10 mouse cellular contexts compared by ENCODE assay signal in genomic region chr8:105275387-105275786, GRCm38 (mm10). TPM values are rescaled to one million over a fixed set of nuclear protein-coding genes. Genes with fewer than 3 reads are reported as not detected.
DNase-seq lines count a peak whose midpoint lies in the region; ATAC-seq lines count a peak whose summit lies in the region.
"Had no signal": no experiment of that assay in that cellular context is flagged by ENCODE, and none has a peak within 500 bp of the region (broad histone marks: within the 10 kb centered on the region; RNA-seq: fewer than 3 reads in every experiment).

No protein-coding gene starts in this region.

- H3K27ac ChIP-seq in embryonic facial prominence, embryonic 10.5 days (replicated peaks) = no peak overlapping the region
- no peak overlapping the region for H3K27ac ChIP-seq in forebrain, embryonic 14.5 days (ENCODE audit: low read depth, low read length)
- H3K27ac ChIP-seq in limb, embryonic 15.5 days = no peak overlapping the region

- H3K36me3 ChIP-seq in embryonic facial prominence, embryonic 10.5 days (replicated peaks) = no peaks in the 10 kb centered on the region
- H3K36me3 ChIP-seq in forebrain, embryonic 14.5 days (ENCODE audit: control insufficient read depth, insufficient read depth, low read length) = peaks cover 8% of the 10 kb centered on the region; the same call in 1 of the 2 replicates
- H3K36me3 ChIP-seq in limb, embryonic 15.5 days = no peaks in the 10 kb centered on the region

- H3K9me3 ChIP-seq in embryonic facial prominence, embryonic 10.5 days = no peaks in the 10 kb centered on the region
- H3K9me3 ChIP-seq in forebrain, embryonic 14.5 days (replicated peaks; ENCODE audit: control insufficient read depth, low read length) = no peaks in the 10 kb centered on the region
- H3K9me3 ChIP-seq in limb, embryonic 15.5 days = no peaks in the 10 kb centered on the region

- H3K4me3 ChIP-seq in embryonic facial prominence, embryonic 10.5 days = peak overlapping the region; percentile 55
- H3K4me3 ChIP-seq in forebrain, embryonic 14.5 days (ENCODE audit: low read depth, low read length) = 0 out of 2 replicates have a peak overlapping the region, but pooled peaks have one; percentile 38
- peak overlapping the region; percentile 44; the same call in 1 of the 2 replicates for H3K4me3 ChIP-seq in limb, embryonic 15.5 days

- H3K4me2 ChIP-seq in forebrain, embryonic 14.5 days (ENCODE audit: low read length) = peak overlapping the region; percentile 86
- peak overlapping the region; percentile 85; the same call in 1 of the 2 replicates for H3K4me2 ChIP-seq in limb, embryonic 15.5 days

- H3K9ac ChIP-seq in forebrain, embryonic 14.5 days (ENCODE audit: low read length) = no peak overlapping the region
- no peak overlapping the region for H3K9ac ChIP-seq in limb, embryonic 15.5 days

- WGBS in embryonic facial prominence, embryonic 10.5 days = 5% methylated on average over 11 of the region's 11 CpGs
- WGBS in forebrain, embryonic 14.5 days = 4% methylated on average over 9 of the region's 11 CpGs
- 5% methylated on average over 11 of the region's 11 CpGs for WGBS in limb, embryonic 15.5 days

- H3K27me3 ChIP-seq in embryonic facial prominence, embryonic 10.5 days (replicated peaks; ENCODE audit: low read depth, poor library complexity, severe bottlenecking) = peaks cover 100% of the 10 kb centered on the region
- peaks cover 88% of the 10 kb centered on the region for H3K27me3 ChIP-seq in forebrain, embryonic 14.5 days (replicated peaks; ENCODE audit: control insufficient read depth, insufficient read depth, low read length)
- peaks cover 94% of the 10 kb centered on the region for H3K27me3 ChIP-seq in limb, embryonic 15.5 days

- no peak for ATAC-seq in forebrain, embryonic 14.5 days
- no peak for ATAC-seq in limb, embryonic 15.5 days (ENCODE audit: insufficient number of reproducible peaks, low FRiP score, low TSS enrichment, low read depth)

- peak; percentile 10 for DNase-seq in kidney, adult 11 months
- no peak for DNase-seq in kidney, adult 8-10 months
- no peak for DNase-seq in embryonic facial prominence, embryonic 10.5 days (ENCODE audit: low spot score)
- DNase-seq in forebrain, embryonic 14.5 days (ENCODE audit: low spot score) = no peak
- no peak for DNase-seq in cerebellum, adult 9-11 months
- no peak for DNase-seq in thymus, postnatal 10 days (ENCODE audit: low spot score in 2 of 2)
- DNase-seq in layer of hippocampus, adult 18-20 months (ENCODE audit: low spot score in 2 of 2) = no peak
- DNase-seq: adrenal gland, adult 2 months had no signal

- H3K4me1 ChIP-seq in embryonic facial prominence, embryonic 10.5 days = peaks cover 30% of the 10 kb centered on the region
- H3K4me1 ChIP-seq in forebrain, embryonic 14.5 days (ENCODE audit: control insufficient read depth, insufficient read depth, low read length) = peaks cover 12% of the 10 kb centered on the region
- peaks cover 33% of the 10 kb centered on the region for H3K4me1 ChIP-seq in limb, embryonic 15.5 days

RNA-seq across cellular contexts. Expression of gene Nol3, which starts 0.6 kb away (rescaled TPM):
- 0.62 and 0.69 TPM in 2 replicates for polyA plus RNA-seq in embryonic facial prominence, embryonic 10.5 days (2016; fragmentation: Nextera tagmentation; extraction: Ambion mirVana)
- 2.9 and 3.0 TPM in 2 replicates for polyA plus RNA-seq in forebrain, embryonic 14.5 days (2014; fragmentation: Nextera tagmentation; extraction: Ambion mirVana)
- polyA plus RNA-seq in limb, embryonic 15.5 days (2015; fragmentation: Nextera tagmentation; extraction: Ambion mirVana) = 3.1 and 5.3 TPM in 2 replicates
- total RNA-seq in layer of hippocampus, adult 18-20 months (2021) = 10 to 100 TPM; 10.4 to 10.9 TPM
- total RNA-seq: megakaryocyte-erythroid progenitor cell, adult 5-6 weeks had no signal

RNA-seq across cellular contexts. Expression of gene Hsf4, which starts 5.8 kb away (rescaled TPM):
- polyA plus RNA-seq in embryonic facial prominence, embryonic 10.5 days (2016; fragmentation: Nextera tagmentation; extraction: Ambion mirVana) = 0.21 TPM in 1 of 2 replicates, not detected in the other
- 0.14 and 0.37 TPM in 2 replicates for polyA plus RNA-seq in forebrain, embryonic 14.5 days (2014; fragmentation: Nextera tagmentation; extraction: Ambion mirVana)
- polyA plus RNA-seq in limb, embryonic 15.5 days (2015; fragmentation: Nextera tagmentation; extraction: Ambion mirVana) = 0.33 and 0.41 TPM in 2 replicates
- 10 to 100 TPM; 11.5 to 13.0 TPM for total RNA-seq in layer of hippocampus, adult 18-20 months (2021)
- total RNA-seq: megakaryocyte-erythroid progenitor cell, adult 5-6 weeks had no signal

RNA-seq across cellular contexts. Expression of gene Fbxl8, which starts 10.9 kb away (rescaled TPM):
- 0.63 and 0.92 TPM in 2 replicates for polyA plus RNA-seq in embryonic facial prominence, embryonic 10.5 days (2016; fragmentation: Nextera tagmentation; extraction: Ambion mirVana)
- 0.50 and 0.85 TPM in 2 replicates for polyA plus RNA-seq in forebrain, embryonic 14.5 days (2014; fragmentation: Nextera tagmentation; extraction: Ambion mirVana)
- polyA plus RNA-seq in limb, embryonic 15.5 days (2015; fragmentation: Nextera tagmentation; extraction: Ambion mirVana) = 4.6 and 4.9 TPM in 2 replicates
- 1 to 10 TPM; 1.0 to 1.1 TPM for total RNA-seq in layer of hippocampus, adult 18-20 months (2021)

RNA-seq across cellular contexts. Expression of gene Tradd, which starts 11.0 kb away (rescaled TPM):
- 14.6 and 16.7 TPM in 2 replicates for polyA plus RNA-seq in embryonic facial prominence, embryonic 10.5 days (2016; fragmentation: Nextera tagmentation; extraction: Ambion mirVana)
- polyA plus RNA-seq in forebrain, embryonic 14.5 days (2014; fragmentation: Nextera tagmentation; extraction: Ambion mirVana) = 14.8 and 21.8 TPM in 2 replicates
- 30.8 and 38.0 TPM in 2 replicates for polyA plus RNA-seq in limb, embryonic 15.5 days (2015; fragmentation: Nextera tagmentation; extraction: Ambion mirVana)
- total RNA-seq in layer of hippocampus, adult 18-20 months (2021) = 1 to 10 TPM; 7.8 to 8.5 TPM

RNA-seq across cellular contexts. Expression of gene 4931428F04Rik, which starts 14.3 kb away (rescaled TPM):
- polyA plus RNA-seq in embryonic facial prominence, embryonic 10.5 days (2016; fragmentation: Nextera tagmentation; extraction: Ambion mirVana) = 20.7 and 23.9 TPM in 2 replicates
- 67.9 and 69.5 TPM in 2 replicates for polyA plus RNA-seq in forebrain, embryonic 14.5 days (2014; fragmentation: Nextera tagmentation; extraction: Ambion mirVana)
- polyA plus RNA-seq in limb, embryonic 15.5 days (2015; fragmentation: Nextera tagmentation; extraction: Ambion mirVana) = 11.0 and 11.1 TPM in 2 replicates
- total RNA-seq in layer of hippocampus, adult 18-20 months (2021) = 10 to 100 TPM; 19.2 to 23.5 TPM
